Mouse (Mus musculus) midbrain, embryonic 11.5 days (tissue): ENCODE data around the gene Hoxa4. TPM values are rescaled to one million over a fixed set of nuclear protein-coding genes. Genes with fewer than 3 reads are reported as not detected.

ENCODE experiments used
- ATAC-seq: fragments of 200-750 bp; cut with Nextera tagmentation; 2 replicates; pipeline ENCODE4 v1.8.0; 2017; ENCODE audit warnings: moderate TSS enrichment, moderate library complexity; ENCODE audit not compliant: low FRiP score
- DNase-seq: peaks from one replicate; pipeline ENCODE4 v3.0.0; 2015; ENCODE audit warnings: low spot score; ENCODE audit errors: missing footprints
- H3K27ac ChIP-seq: fragments of 300-500 bp; sonication (generic); 2 replicates; pipeline ENCODE4 v1.5.1; 2014; ENCODE audit warnings: low read depth, low read length
- H3K27me3 ChIP-seq: fragments of 300-500 bp; sonication (generic); 2 replicates; pipeline ENCODE4 v1.6.1; 2014; ENCODE audit warnings: mild to moderate bottlenecking, low read length, moderate library complexity, mixed read lengths; ENCODE audit not compliant: control insufficient read depth, insufficient read depth
- H3K36me3 ChIP-seq: fragments of 300-500 bp; sonication (generic); 2 replicates; pipeline ENCODE4 v1.6.1; 2014; ENCODE audit warnings: mild to moderate bottlenecking, low read length, moderate library complexity, mixed read lengths; ENCODE audit not compliant: control insufficient read depth, insufficient read depth
- H3K4me1 ChIP-seq: fragments of 300-500 bp; sonication (generic); 2 replicates; pipeline ENCODE4 v1.6.1; 2014; ENCODE audit warnings: low read length; ENCODE audit not compliant: control insufficient read depth, insufficient read depth
- H3K4me2 ChIP-seq: fragments of 300-500 bp; sonication (generic); 2 replicates; pipeline ENCODE4 v1.6.1; 2014; ENCODE audit warnings: mild to moderate bottlenecking, moderate library complexity
- H3K4me3 ChIP-seq: fragments of 300-500 bp; sonication (generic); 2 replicates; pipeline ENCODE4 v1.5.1; 2014; ENCODE audit warnings: low read depth, low read length
- H3K9ac ChIP-seq: fragments of 300-500 bp; sonication (generic); 2 replicates; pipeline ENCODE4 v1.6.1; 2014; ENCODE audit warnings: low read length
- H3K9me3 ChIP-seq: fragments of 300-500 bp; sonication (generic); 2 replicates; pipeline ENCODE4 v1.6.1; 2016; ENCODE audit warnings: low read length; ENCODE audit not compliant: control insufficient read depth
- WGBS: fragments of 180-500 bp; shearing (Covaris S2); extraction: QIAGEN DNeasy Blood & Tissue Kit; methylation state at CpG from one replicate; pipeline ENCODE4 v1.1.7; 2014; 5-methylcytosine and 5-hydroxymethylcytosine counted together
- polyA plus RNA-seq: library from polyadenylated mRNA; unstranded; fragments of >200 nt; fragmentation: Nextera tagmentation; extraction: Ambion mirVana; gene quantifications from 2 replicates; pipeline ENCODE4 v1.2.1, GENCODE M21; 2014

Gene Hoxa4
- polyA plus RNA-seq, 1 experiment from 2014 or later, result not detected

- Histone ChIP-seq H3K9me3 (no peaks in the 10 kb centered on the region), H3K36me3 (no peaks in the 10 kb centered on the region), H3K9ac (no peak overlapping the region), H3K4me3 (no peak overlapping the region), H3K27ac (no peak overlapping the region), H3K4me2 (no peak overlapping the region), H3K27me3 (peaks cover 100% of the 10 kb centered on the region), H3K4me1 (no peaks in the 10 kb centered on the region; the same call in 1 of the 2 replicates)
- ATAC-seq, result peak; percentile 58; the same call in 1 of the 2 replicates
- DNase-seq, result peak; percentile 99
- WGBS, result under 1% methylated on average over 37 of the region's 37 CpGs
Observed at GRCm38 (mm10) chr6:52211170-52211935, 19.8 kb upstream of the Hoxa4 start.

- Histone ChIP-seq H3K4me3 (no peak overlapping the region), H3K9me3 (no peaks in the 10 kb centered on the region), H3K9ac (no peak overlapping the region), H3K4me1 (no peaks in the 10 kb centered on the region; the same call in 1 of the 2 replicates), H3K27ac (no peak overlapping the region), H3K27me3 (peaks cover 100% of the 10 kb centered on the region), H3K4me2 (no peak overlapping the region), H3K36me3 (no peaks in the 10 kb centered on the region)
- DNase-seq (no peak), ATAC-seq (no peak)
- WGBS, result 7% methylated on average over 12 of the region's 12 CpGs
Observed at GRCm38 (mm10) chr6:52209685-52210046, 18.1 kb upstream of the Hoxa4 start.

- Histone ChIP-seq H3K4me2 (no peak overlapping the region), H3K4me3 (no peak overlapping the region), H3K27ac (no peak overlapping the region), H3K4me1 (peaks cover 4% of the 10 kb centered on the region), H3K36me3 (no peaks in the 10 kb centered on the region), H3K27me3 (peaks cover 100% of the 10 kb centered on the region), H3K9me3 (no peaks in the 10 kb centered on the region), H3K9ac (no peak overlapping the region)
- ATAC-seq (no peak), DNase-seq (peak; percentile 94)
- 2% methylated on average over 18 of the region's 18 CpGs for WGBS
Observed at GRCm38 (mm10) chr6:52208868-52209684, 17.5 kb upstream of the Hoxa4 start.

GRCm38 (mm10) chr6:52208072-52208867 is 16.7 kb upstream of the Hoxa4 start, which contains the start of gene Hoxa6:
TSS of gene Hoxa6 (minus strand) at chr6:52208722.
- DNase-seq (no peak), ATAC-seq (no peak)
- Histone ChIP-seq H3K27ac (no peak within 1 kb of the TSS), H3K9ac (no peak within 1 kb of the TSS), H3K4me1 (peaks cover 7% of the 10 kb centered on the region), H3K27me3 (peaks cover 100% of the 10 kb centered on the region), H3K4me3 (no peak within 1 kb of the TSS), H3K9me3 (no peaks in the 10 kb centered on the region), H3K36me3 (no peaks in the 10 kb centered on the region), H3K4me2 (no peak within 1 kb of the TSS)
- under 1% methylated on average over 47 of the region's 47 CpGs for WGBS

GRCm38 (mm10) chr6:52207684-52207976 is 16.1 kb upstream of the Hoxa4 start:
- no peak overlapping the region for H3K9ac ChIP-seq
- H3K9me3 ChIP-seq, result no peaks in the 10 kb centered on the region
- no peak overlapping the region for H3K4me2 ChIP-seq
- H3K36me3 ChIP-seq, result no peaks in the 10 kb centered on the region
- H3K27me3 ChIP-seq, result peaks cover 100% of the 10 kb centered on the region
- H3K27ac ChIP-seq, result no peak overlapping the region
- peaks cover 7% of the 10 kb centered on the region for H3K4me1 ChIP-seq
- DNase-seq (no peak), ATAC-seq (no peak)
- no peak overlapping the region for H3K4me3 ChIP-seq

- Histone ChIP-seq H3K9me3 (no peaks in the 10 kb centered on the region), H3K4me3 (no peak overlapping the region), H3K4me1 (peaks cover 7% of the 10 kb centered on the region), H3K36me3 (no peaks in the 10 kb centered on the region), H3K27ac (no peak overlapping the region), H3K4me2 (no peak overlapping the region), H3K9ac (no peak overlapping the region), H3K27me3 (peaks cover 100% of the 10 kb centered on the region)
- 5% methylated on average over 4 of the region's 4 CpGs for WGBS
- ATAC-seq (no peak), DNase-seq (no peak)
Observed at GRCm38 (mm10) chr6:52206882-52207683, 15.5 kb upstream of the Hoxa4 start.

GRCm38 (mm10) chr6:52205638-52206621 is 14.4 kb upstream of the Hoxa4 start:
- peak; percentile 95 for DNase-seq
- Histone ChIP-seq H3K4me3 (no peak overlapping the region), H3K4me1 (peaks cover 7% of the 10 kb centered on the region), H3K36me3 (no peaks in the 10 kb centered on the region), H3K27ac (no peak overlapping the region), H3K9ac (no peak overlapping the region), H3K9me3 (no peaks in the 10 kb centered on the region), H3K4me2 (no peak overlapping the region), H3K27me3 (peaks cover 100% of the 10 kb centered on the region)
- under 1% methylated on average over 55 of the region's 55 CpGs for WGBS
- ATAC-seq, result no peak

GRCm38 (mm10) chr6:52205221-52205620 is 13.7 kb upstream of the Hoxa4 start:
- 5% methylated on average over 14 of the region's 14 CpGs for WGBS

More at GRCm38 (mm10) chr6:52205221-52205620, 13.7 kb upstream of the Hoxa4 start:
- no peak overlapping the region for H3K27ac ChIP-seq
- H3K9ac ChIP-seq, result no peak overlapping the region
- H3K4me2 ChIP-seq, result no peak overlapping the region
- H3K9me3 ChIP-seq, result no peaks in the 10 kb centered on the region
- no peaks in the 10 kb centered on the region for H3K36me3 ChIP-seq
- ATAC-seq (no peak), DNase-seq (peak; percentile 97)
- peaks cover 7% of the 10 kb centered on the region for H3K4me1 ChIP-seq
- peaks cover 100% of the 10 kb centered on the region for H3K27me3 ChIP-seq
- no peak overlapping the region for H3K4me3 ChIP-seq
